Mouse (Mus musculus) hindbrain, embryonic 14.5 days (tissue): ENCODE measurements around the gene Snap91. TPM values are rescaled to one million over a fixed set of nuclear protein-coding genes. Genes with fewer than 3 reads are reported as not detected.

Experiments
- ATAC-seq: fragments of 200-750 bp; cut with Nextera tagmentation; 2 replicates; pipeline ENCODE4 v1.8.0; 2017; ENCODE audit warnings: moderate number of reproducible peaks, mild to moderate bottlenecking, moderate TSS enrichment, moderate library complexity; ENCODE audit not compliant: low FRiP score
- DNase-seq: peaks from one replicate; pipeline ENCODE4 v3.0.0-alpha.2; 2015; ENCODE audit warnings: low spot score
- H3K27ac ChIP-seq: fragments of 300-500 bp; sonication (generic); 2 replicates; pipeline ENCODE4 v1.5.1; 2014; ENCODE audit warnings: mild to moderate bottlenecking, moderate library complexity
- H3K27me3 ChIP-seq: fragments of 300-500 bp; sonication (generic); 2 replicates; pipeline ENCODE4 v1.6.1; 2014; ENCODE audit warnings: mild to moderate bottlenecking, low read length, mixed read lengths; ENCODE audit not compliant: control insufficient read depth, insufficient read depth
- H3K36me3 ChIP-seq: fragments of 300-500 bp; sonication (generic); replicated peaks from 2 replicates; pipeline ENCODE4 v1.6.1; 2014; ENCODE audit not compliant: control insufficient read depth, insufficient read depth
- H3K4me1 ChIP-seq: fragments of 300-500 bp; sonication (generic); replicated peaks from 2 replicates; pipeline ENCODE4 v1.6.1; 2014; ENCODE audit warnings: antibody characterized with exemption, low read length, mixed read lengths; ENCODE audit not compliant: control insufficient read depth, insufficient read depth
- H3K4me2 ChIP-seq: fragments of 300-500 bp; sonication (generic); replicated peaks from 2 replicates; pipeline ENCODE4 v1.6.1; 2014; ENCODE audit warnings: mild to moderate bottlenecking, moderate library complexity
- H3K4me3 ChIP-seq: fragments of 300-500 bp; sonication (generic); replicated peaks from 2 replicates; pipeline ENCODE4 v1.5.1; 2014; ENCODE audit warnings: mild to moderate bottlenecking, low read length
- H3K9ac ChIP-seq: fragments of 300-500 bp; sonication (generic); 2 replicates; pipeline ENCODE4 v1.6.1; 2014
- H3K9me3 ChIP-seq: fragments of 300-500 bp; sonication (generic); 2 replicates; pipeline ENCODE4 v1.6.1; 2016; ENCODE audit warnings: low read length; ENCODE audit not compliant: control insufficient read depth
- WGBS: fragments of 180-500 bp; shearing (Covaris S2); extraction: QIAGEN DNeasy Blood & Tissue Kit; methylation state at CpG from one replicate; pipeline ENCODE4 v1.1.7; 2014; 5-methylcytosine and 5-hydroxymethylcytosine counted together
- polyA plus RNA-seq: library from polyadenylated mRNA; unstranded; fragments of >200 nt; fragmentation: Nextera tagmentation; extraction: Ambion mirVana; gene quantifications from 2 replicates; pipeline ENCODE4 v1.2.1, GENCODE M21; 2014

The Snap91 gene
- polyA plus RNA-seq, 1 experiment from 2014 or later: 92.3 TPM

DNA sequence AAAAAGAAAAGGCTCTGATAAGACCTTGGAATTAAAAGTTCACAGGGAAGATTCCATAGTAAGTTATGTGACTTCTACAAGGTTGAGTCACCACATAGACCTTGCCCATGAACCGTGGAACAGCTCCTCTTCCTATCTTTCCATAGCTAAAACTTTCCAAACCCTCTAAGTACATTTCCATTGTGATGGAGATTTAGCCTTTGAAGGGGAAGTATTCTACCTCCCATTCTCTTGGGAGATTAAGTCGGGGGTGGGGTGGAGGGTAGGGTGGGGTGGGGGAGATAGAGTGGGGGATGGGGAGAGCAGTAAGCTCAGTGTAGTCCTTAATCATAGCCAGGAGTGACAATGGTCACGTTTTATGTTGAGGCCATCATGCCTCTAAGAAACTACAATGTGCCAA lies 140.5 kb downstream of the Snap91 start:
- Histone ChIP-seq H3K4me2 (no peak overlapping the region), H3K27me3 (no peaks in the 10 kb centered on the region), H3K9me3 (no peaks in the 10 kb centered on the region), H3K36me3 (no peaks in the 10 kb centered on the region), H3K4me1 (peaks cover 5% of the 10 kb centered on the region), H3K4me3 (no peak overlapping the region), H3K9ac (no peak overlapping the region), H3K27ac (no peak overlapping the region)
- DNase-seq: no peak
- 27% methylated on average over 3 of the region's 3 CpGs for WGBS
- no peak for ATAC-seq

DNA sequence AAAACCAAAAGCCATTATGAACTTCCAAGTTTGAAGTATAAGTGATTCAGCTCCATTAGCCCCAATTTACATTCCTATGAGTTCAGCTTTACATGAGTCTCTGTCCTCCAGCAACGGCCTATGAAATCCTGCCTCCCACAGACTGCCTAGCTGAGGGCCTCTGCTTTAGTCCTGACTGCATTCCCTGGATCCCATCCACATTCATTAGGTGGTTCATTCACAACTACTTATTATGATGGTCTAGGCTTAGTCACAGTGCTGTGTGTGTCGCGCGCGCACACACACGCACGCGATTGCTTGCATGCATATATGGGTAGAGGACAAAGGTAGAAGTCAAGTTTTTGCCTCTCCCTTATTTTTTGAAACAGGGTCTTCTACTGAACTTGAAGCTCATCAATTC lies 141.7 kb downstream of the Snap91 start:
- no peak for DNase-seq
- no peaks in the 10 kb centered on the region for H3K27me3 ChIP-seq
- no peaks in the 10 kb centered on the region for H3K9me3 ChIP-seq

DNA sequence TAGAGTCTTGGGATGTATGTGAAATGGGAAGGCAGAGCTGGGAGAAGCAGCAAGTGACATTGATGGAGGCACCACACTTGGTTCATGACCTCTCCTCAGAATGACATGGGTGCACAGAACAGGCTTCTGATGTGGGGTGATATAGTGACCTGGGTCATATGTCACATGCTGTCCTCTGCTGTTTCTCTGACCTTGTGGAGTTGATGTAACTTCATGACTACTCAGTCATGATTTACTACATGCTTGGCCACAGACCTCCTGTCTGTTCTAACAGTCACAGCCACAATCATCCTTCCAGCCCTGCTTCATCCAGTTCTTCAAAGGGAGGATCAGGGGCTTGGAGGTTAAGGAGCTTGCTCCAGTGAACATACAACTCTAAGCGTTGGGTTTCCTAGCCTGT lies 142.4 kb downstream of the Snap91 start:
- 91% methylated on average over 1 of the region's 1 CpGs for WGBS
- no peak for ATAC-seq

More for the DNA sequence above, 141.7 kb downstream of the Snap91 start:
- Histone ChIP-seq H3K27ac (no peak overlapping the region), H3K4me3 (no peak overlapping the region), H3K4me1 (peaks cover 5% of the 10 kb centered on the region), H3K9ac (no peak overlapping the region), H3K36me3 (no peaks in the 10 kb centered on the region), H3K4me2 (no peak overlapping the region)
- ATAC-seq: no peak
- 96% methylated on average over 8 of the region's 8 CpGs for WGBS

GRCm38 (mm10) chr9:86736991-86737390 lies 143.5 kb downstream of the Snap91 start:
- Histone ChIP-seq H3K9me3 (no peaks in the 10 kb centered on the region), H3K4me3 (no peak overlapping the region), H3K4me2 (no peak overlapping the region), H3K27ac (no peak overlapping the region), H3K9ac (no peak overlapping the region), H3K4me1 (no peaks in the 10 kb centered on the region), H3K36me3 (no peaks in the 10 kb centered on the region), H3K27me3 (no peaks in the 10 kb centered on the region)
- 96% methylated on average over 4 of the region's 4 CpGs for WGBS
- DNase-seq (no peak), ATAC-seq (no peak)

More for the DNA sequence above, 142.4 kb downstream of the Snap91 start:
- Histone ChIP-seq H3K4me1 (peaks cover 3% of the 10 kb centered on the region), H3K9ac (no peak overlapping the region), H3K9me3 (no peaks in the 10 kb centered on the region), H3K4me2 (no peak overlapping the region), H3K27ac (no peak overlapping the region), H3K4me3 (no peak overlapping the region), H3K27me3 (no peaks in the 10 kb centered on the region), H3K36me3 (no peaks in the 10 kb centered on the region)
- no peak for DNase-seq

GRCm38 (mm10) chr9:86734795-86735194 lies 145.7 kb downstream of the Snap91 start:
- WGBS: 76% methylated on average over 9 of the region's 9 CpGs
- Histone ChIP-seq H3K27ac (no peak overlapping the region), H3K4me2 (no peak overlapping the region), H3K4me1 (no peaks in the 10 kb centered on the region), H3K27me3 (no peaks in the 10 kb centered on the region), H3K4me3 (no peak overlapping the region), H3K9ac (no peak overlapping the region), H3K36me3 (no peaks in the 10 kb centered on the region), H3K9me3 (no peaks in the 10 kb centered on the region)
- ATAC-seq: no peak
- no peak for DNase-seq

- ATAC-seq: no peak
- no peaks in the 10 kb centered on the region for H3K9me3 ChIP-seq
- H3K27me3 ChIP-seq: no peaks in the 10 kb centered on the region
These were observed 146.1 kb downstream of the Snap91 start for GRCm38 (mm10) chr9:86734357-86734756.

DNA sequence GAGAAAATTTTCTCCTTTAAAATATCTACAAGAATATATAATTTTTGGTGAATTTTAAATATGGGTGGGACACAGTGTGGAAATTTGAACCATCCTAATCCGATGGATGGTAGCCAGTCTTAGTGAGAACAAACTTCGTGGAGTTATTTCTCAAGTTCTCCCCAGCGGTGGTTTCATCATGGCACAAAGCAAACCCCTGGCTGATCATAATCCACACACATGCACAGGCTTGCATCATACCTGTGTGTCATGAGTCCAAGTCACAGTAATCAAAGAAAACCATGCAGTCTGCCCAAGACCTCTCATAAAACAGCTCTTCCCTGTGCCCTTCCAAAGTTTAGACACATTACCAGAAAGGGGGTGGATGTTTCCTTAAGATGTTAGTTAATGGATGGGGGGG lies 150.6 kb downstream of the Snap91 start:
- 95% methylated on average over 3 of the region's 3 CpGs for WGBS
- ATAC-seq: no peak
- H3K27ac ChIP-seq: no peak overlapping the region

More at GRCm38 (mm10) chr9:86734357-86734756, 146.1 kb downstream of the Snap91 start:
- H3K4me1 ChIP-seq: no peaks in the 10 kb centered on the region
- H3K4me3 ChIP-seq: no peak overlapping the region
- no peaks in the 10 kb centered on the region for H3K36me3 ChIP-seq
- DNase-seq: no peak
- H3K27ac ChIP-seq: no peak overlapping the region
- no peak overlapping the region for H3K4me2 ChIP-seq
- no peak overlapping the region for H3K9ac ChIP-seq

DNA sequence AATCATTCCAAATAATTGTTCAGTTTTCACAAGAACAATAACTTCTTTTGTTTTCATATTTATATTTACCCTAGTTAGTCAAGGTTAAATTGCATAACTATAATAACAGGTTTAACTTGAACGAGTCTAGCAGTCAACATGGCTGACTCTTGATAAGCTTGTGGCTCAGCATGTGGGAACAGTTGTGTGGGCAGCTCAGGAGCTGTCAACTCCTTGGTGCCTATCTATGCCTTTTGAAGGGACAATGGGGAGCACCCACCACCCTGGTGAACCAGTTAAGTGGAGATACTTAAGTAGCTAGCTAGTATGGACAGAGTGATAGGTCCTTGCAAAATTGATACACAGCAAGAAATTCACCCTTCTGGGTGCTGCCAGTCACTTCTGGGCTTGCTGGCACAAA lies 151.4 kb downstream of the Snap91 start:
- H3K9me3 ChIP-seq: no peaks in the 10 kb centered on the region
- WGBS: 77% methylated on average over 1 of the region's 1 CpGs
- no peak overlapping the region for H3K4me2 ChIP-seq
- H3K9ac ChIP-seq: no peak overlapping the region
- DNase-seq: no peak
- no peak for ATAC-seq
- H3K4me1 ChIP-seq: no peaks in the 10 kb centered on the region
- H3K27ac ChIP-seq: no peak overlapping the region
- no peaks in the 10 kb centered on the region for H3K27me3 ChIP-seq
- H3K4me3 ChIP-seq: no peak overlapping the region
- no peaks in the 10 kb centered on the region for H3K36me3 ChIP-seq

More for the DNA sequence above, 150.6 kb downstream of the Snap91 start:
- Histone ChIP-seq H3K4me1 (no peaks in the 10 kb centered on the region), H3K9me3 (no peaks in the 10 kb centered on the region), H3K36me3 (no peaks in the 10 kb centered on the region), H3K27me3 (no peaks in the 10 kb centered on the region), H3K9ac (no peak overlapping the region), H3K4me2 (no peak overlapping the region), H3K4me3 (no peak overlapping the region)
- no peak for DNase-seq

GRCm38 (mm10) chr9:86728214-86728814 lies 152.1 kb downstream of the Snap91 start:
- Histone ChIP-seq H3K4me2 (no peak overlapping the region), H3K27me3 (no peaks in the 10 kb centered on the region), H3K36me3 (no peaks in the 10 kb centered on the region), H3K4me3 (no peak overlapping the region), H3K9ac (no peak overlapping the region), H3K9me3 (no peaks in the 10 kb centered on the region), H3K27ac (no peak overlapping the region), H3K4me1 (no peaks in the 10 kb centered on the region)
- 88% methylated on average over 10 of the region's 10 CpGs for WGBS
- DNase-seq (no peak), ATAC-seq (no peak)

DNA sequence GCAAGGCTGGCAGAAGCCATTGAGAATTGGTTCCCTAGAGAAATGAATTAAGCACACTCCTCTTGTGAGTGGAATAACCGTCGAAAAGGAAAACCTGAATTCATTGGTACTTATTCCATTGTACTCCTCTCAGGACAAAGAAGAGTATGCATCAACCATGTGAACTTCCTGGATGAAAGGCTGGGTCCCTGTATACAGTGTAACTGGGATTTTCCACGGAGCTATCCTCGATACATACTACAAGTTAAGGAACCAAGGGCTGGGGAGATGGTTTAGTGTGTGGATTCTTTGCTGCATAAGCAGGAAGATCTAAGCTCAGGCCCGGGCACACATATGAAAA lies 154.1 kb downstream of the Snap91 start:
- Histone ChIP-seq H3K27me3 (no peaks in the 10 kb centered on the region), H3K9me3 (no peaks in the 10 kb centered on the region), H3K4me1 (no peaks in the 10 kb centered on the region), H3K4me2 (no peak overlapping the region), H3K9ac (no peak overlapping the region), H3K4me3 (no peak overlapping the region), H3K36me3 (no peaks in the 10 kb centered on the region), H3K27ac (peak overlapping the region; percentile 52; the same call in 1 of the 2 replicates)
- 80% methylated on average over 5 of the region's 5 CpGs for WGBS
- DNase-seq: no peak
- ATAC-seq: no peak
